Comparison of ENCODE assay signal across 12 mouse cellular contexts in the genomic region with DNA sequence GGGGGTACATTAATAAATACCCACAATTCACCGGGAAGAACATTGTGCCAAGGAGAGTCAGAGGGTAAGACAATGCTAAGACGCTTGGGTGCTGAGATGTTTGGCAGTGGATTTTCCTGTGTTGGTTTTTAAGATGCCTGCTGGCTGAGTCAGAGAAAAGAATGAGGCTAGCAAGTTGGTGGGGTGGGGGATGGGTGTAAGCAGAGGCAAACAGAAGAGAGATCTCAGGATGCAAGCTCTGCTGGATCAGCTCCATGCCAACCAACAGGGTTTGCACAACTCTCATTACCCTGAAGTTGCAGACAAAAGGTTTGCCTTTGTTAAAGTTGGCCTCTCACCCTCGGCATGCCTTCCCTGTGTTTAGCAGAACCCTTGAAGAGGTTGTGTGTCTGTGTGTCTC.
A peak's percentile ranks its signal among the peaks of the same experiment; 100 is the strongest.
DNase-seq lines count a peak whose midpoint lies in the region; ATAC-seq and TF ChIP-seq lines count a peak whose summit lies in the region.
"Had no signal": no experiment of that assay in that cellular context is flagged by ENCODE, and none has a peak within 500 bp of the region (broad histone marks: within the 10 kb centered on the region; RNA-seq: fewer than 3 reads in every experiment).

No protein-coding gene starts in this region.

- peak; percentile 49 for ATAC-seq in liver, embryonic 13.5 days (ENCODE audit: low read depth)
- no peak for ATAC-seq in forebrain, postnatal 0 days

- no peaks in the 10 kb centered on the region for H3K9me3 ChIP-seq in liver, embryonic 13.5 days (replicated peaks)
- no peaks in the 10 kb centered on the region for H3K9me3 ChIP-seq in forebrain, postnatal 0 days (ENCODE audit: low read length)
- H3K9me3 ChIP-seq: heart, embryonic 15.5 days; stomach, embryonic 15.5 days had no signal

- peak; percentile 21 for DNase-seq in adrenal gland, adult 2 months
- no peak for DNase-seq in adrenal gland, adult 18-20 months (ENCODE audit: low spot score in 2 of 2)
- peak; percentile 6 for DNase-seq in urinary bladder, postnatal 25 days (ENCODE audit: low spot score)
- DNase-seq in urinary bladder, postnatal 4 days (ENCODE audit: low spot score in 2 of 2): no peak
- peak; percentile 2 for DNase-seq in liver, embryonic 13.5 days
- peak; percentile 16 for DNase-seq in yolk sac, embryonic 10.5 days (ENCODE audit: low spot score)
- DNase-seq in forebrain, postnatal 0 days: no peak
- no peak for DNase-seq in kidney, postnatal 25 days
- DNase-seq: cerebellum, adult 9-11 months; kidney, adult 11 months had no signal

- H3K4me2 ChIP-seq in liver, embryonic 13.5 days: peak overlapping the region; percentile 46
- no peak overlapping the region for H3K4me2 ChIP-seq in forebrain, postnatal 0 days (ENCODE audit: low read depth)
- H3K4me2 ChIP-seq: heart, embryonic 15.5 days; stomach, embryonic 15.5 days had no signal

- H3K4me1 ChIP-seq in liver, embryonic 13.5 days (replicated peaks): peaks cover 56% of the 10 kb centered on the region
- no peaks in the 10 kb centered on the region for H3K4me1 ChIP-seq in forebrain, postnatal 0 days (ENCODE audit: insufficient read depth)
- H3K4me1 ChIP-seq: stomach, embryonic 15.5 days had no signal

- WGBS in liver, embryonic 13.5 days (ENCODE audit: insufficient replicate concordance): 21% methylated on average over 3 of the region's 3 CpGs
- WGBS in forebrain, postnatal 0 days: 26% methylated on average over 3 of the region's 3 CpGs

- peak overlapping the region; percentile 1; the same call in 1 of the 2 replicates for H3K9ac ChIP-seq in liver, embryonic 13.5 days
- no peak overlapping the region for H3K9ac ChIP-seq in forebrain, postnatal 0 days
- H3K9ac ChIP-seq: heart, embryonic 15.5 days; stomach, embryonic 15.5 days had no signal

- H3K36me3 ChIP-seq in liver, embryonic 13.5 days: no peaks in the 10 kb centered on the region
- no peaks in the 10 kb centered on the region for H3K36me3 ChIP-seq in forebrain, postnatal 0 days (ENCODE audit: insufficient read depth)
- H3K36me3 ChIP-seq: heart, embryonic 15.5 days; stomach, embryonic 15.5 days had no signal

- no peak overlapping the region for H3K4me3 ChIP-seq in liver, embryonic 13.5 days (replicated peaks)
- H3K4me3 ChIP-seq in forebrain, postnatal 0 days (ENCODE audit: low read depth, low read length): no peak overlapping the region
- H3K4me3 ChIP-seq: heart, embryonic 15.5 days; stomach, embryonic 15.5 days had no signal

- no peaks in the 10 kb centered on the region for H3K27me3 ChIP-seq in liver, embryonic 13.5 days
- H3K27me3 ChIP-seq in forebrain, postnatal 0 days (ENCODE audit: insufficient read depth, low read length): no peaks in the 10 kb centered on the region
- H3K27me3 ChIP-seq: heart, embryonic 15.5 days; stomach, embryonic 15.5 days had no signal

- TF ChIP-seq CTCF in forebrain, postnatal 0 days (IDR thresholded peaks at IDR 0.05; ENCODE audit: low read depth): no peak

- peak overlapping the region; percentile 73 for H3K27ac ChIP-seq in liver, embryonic 13.5 days
- H3K27ac ChIP-seq in forebrain, postnatal 0 days (ENCODE audit: low read depth, low read length): no peak overlapping the region
- H3K27ac ChIP-seq: heart, embryonic 15.5 days; stomach, embryonic 15.5 days had no signal

Comparison
In these comparisons a context has a peak if more than half of its experiments do, and no peak if none do; other contexts are left out.
1. DNase-seq: peak in adrenal gland, adult 2 months (single experiment), urinary bladder, postnatal 25 days (single experiment), liver, embryonic 13.5 days (single experiment) and yolk sac, embryonic 10.5 days (single experiment); none in adrenal gland, adult 18-20 months (0 of 2), urinary bladder, postnatal 4 days (0 of 2), forebrain, postnatal 0 days (single experiment) and kidney, postnatal 25 days (0 of 2).